Mouse (Mus musculus) megakaryocyte-erythroid progenitor cell, adult 5 weeks (primary cell): ENCODE results near the gene Dbil5. TPM values are rescaled to one million over a fixed set of nuclear protein-coding genes. Genes with fewer than 3 reads are reported as not detected.

Experiments
- polyA plus RNA-seq: library from polyadenylated mRNA; stranded (reverse); fragments of >175 nt; gene quantifications from 2 replicates; pipeline ENCODE4 v1.2.3, GENCODE M21; 2012

Gene Dbil5
- not detected in 2 replicates for polyA plus RNA-seq

GRCm38 (mm10) chr11:76217390-76217800 lies at the start of gene Dbil5, which contains the start of gene Gemin4:
TSS of gene Dbil5 (plus strand) at chr11:76217608.
TSS of gene Gemin4 (minus strand) at chr11:76217664.

GRCm38 (mm10) chr11:76179495-76180145 lies 37.8 kb upstream of the Dbil5 start, which contains the start of the genes Vps53 and Fam57a:
TSS of gene Vps53 (minus strand) at chr11:76179647.
TSS of gene Fam57a (plus strand) at chr11:76179671.

GRCm38 (mm10) chr11:76242901-76243810 lies 25.7 kb downstream of the Dbil5 start, which contains the start of the genes Mrm3 and Glod4:
TSS of gene Mrm3 (plus strand) at chr11:76243715.
TSS of gene Glod4 (minus strand) at chr11:76243725.

Other genes starting within 250 kb of the Dbil5 start
- gene 1700016K19Rik, start 217.7 kb upstream of the Dbil5 start, polyA plus RNA-seq: 0.12 and 0.24 TPM in 2 replicates
- gene Rflnb, start 189.8 kb upstream of the Dbil5 start, polyA plus RNA-seq: 14.4 and 18.1 TPM in 2 replicates
- 35.4 and 40.4 TPM in 2 replicates for gene Vps53, start 38.0 kb upstream of the Dbil5 start, polyA plus RNA-seq
- gene Fam57a, start 37.9 kb upstream of the Dbil5 start, polyA plus RNA-seq: 1.1 and 1.8 TPM in 2 replicates
- gene Gemin4, start 56 bp downstream of the Dbil5 start, polyA plus RNA-seq: 1.3 and 1.8 TPM in 2 replicates
- gene Mrm3, start 26.1 kb downstream of the Dbil5 start, polyA plus RNA-seq: 13.9 and 15.1 TPM in 2 replicates
- gene Glod4, start 26.1 kb downstream of the Dbil5 start, polyA plus RNA-seq: 4.4 and 6.1 TPM in 2 replicates
- gene Nxn, start 181.5 kb downstream of the Dbil5 start, polyA plus RNA-seq: 19.9 and 22.9 TPM in 2 replicates
- 27.6 and 32.4 TPM in 2 replicates for gene Timm22, start 189.3 kb downstream of the Dbil5 start, polyA plus RNA-seq